In the genomic region with DNA sequence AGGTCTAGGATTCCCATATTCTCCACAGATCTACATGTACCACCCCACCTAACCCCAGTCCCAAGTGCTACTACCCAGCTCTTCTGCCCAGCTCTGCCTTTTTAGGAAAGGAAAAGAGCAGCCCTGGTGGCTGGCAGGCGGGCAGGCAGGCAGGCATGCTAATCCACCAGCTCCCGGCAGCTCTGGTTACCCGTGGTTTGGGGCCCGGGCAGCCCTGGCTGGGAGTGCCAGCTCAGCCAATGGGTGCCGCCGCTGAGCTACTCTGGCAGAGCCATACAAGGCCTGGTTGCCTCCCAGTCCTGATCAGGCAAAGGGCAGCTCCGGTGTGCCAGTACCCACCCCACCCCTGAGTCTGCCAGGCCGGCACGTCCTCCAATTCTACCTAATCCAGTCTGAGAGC, we compare ENCODE assay signal across 17 mouse cellular contexts. TPM values are rescaled to one million over a fixed set of nuclear protein-coding genes. Genes with fewer than 3 reads are reported as not detected.
DNase-seq lines count a peak whose midpoint lies in the region; ATAC-seq and TF ChIP-seq lines count a peak whose summit lies in the region.
"Had no signal": no experiment of that assay in that cellular context is flagged by ENCODE, and none has a peak within 500 bp of the region (broad histone marks: within the 10 kb centered on the region; RNA-seq: fewer than 3 reads in every experiment).

No protein-coding gene starts in this region.

- peaks cover 11% of the 10 kb centered on the region for H3K4me1 ChIP-seq in forebrain, embryonic 13.5 days
- no peaks in the 10 kb centered on the region for H3K4me1 ChIP-seq in forebrain, embryonic 11.5 days (replicated peaks; ENCODE audit: control insufficient read depth, insufficient read depth, low read length)
- H3K4me1 ChIP-seq in midbrain, embryonic 13.5 days (replicated peaks), result no peaks in the 10 kb centered on the region
- H3K4me1 ChIP-seq in midbrain, embryonic 16.5 days (ENCODE audit: control insufficient read depth, insufficient read depth, low read length), result no peaks in the 10 kb centered on the region
- no peaks in the 10 kb centered on the region for H3K4me1 ChIP-seq in stomach, postnatal 0 days (replicated peaks; ENCODE audit: control insufficient read depth, insufficient read depth)
- H3K4me1 ChIP-seq: neural tube, embryonic 15.5 days had no signal

- WGBS in forebrain, embryonic 13.5 days, result 80% methylated on average over 9 of the region's 9 CpGs
- 74% methylated on average over 9 of the region's 9 CpGs for WGBS in forebrain, embryonic 11.5 days
- 82% methylated on average over 9 of the region's 9 CpGs for WGBS in midbrain, embryonic 13.5 days
- 77% methylated on average over 9 of the region's 9 CpGs for WGBS in midbrain, embryonic 16.5 days
- WGBS in stomach, postnatal 0 days, result 66% methylated on average over 9 of the region's 9 CpGs

- peaks cover 5% of the 10 kb centered on the region; the same call in 1 of the 2 replicates for H3K27me3 ChIP-seq in forebrain, embryonic 13.5 days
- H3K27me3 ChIP-seq in forebrain, embryonic 11.5 days (ENCODE audit: control insufficient read depth, insufficient read depth, low read length), result no peaks in the 10 kb centered on the region; the same call in 1 of the 2 replicates
- 0 out of 2 replicates have a peak, but pooled peaks cover 5% of the 10 kb centered on the region for H3K27me3 ChIP-seq in midbrain, embryonic 13.5 days
- H3K27me3 ChIP-seq in midbrain, embryonic 16.5 days (ENCODE audit: control insufficient read depth, insufficient read depth, low read depth, low read length), result no peaks in the 10 kb centered on the region
- no peaks in the 10 kb centered on the region for H3K27me3 ChIP-seq in stomach, postnatal 0 days (ENCODE audit: control insufficient read depth, insufficient read depth, low read length)
- H3K27me3 ChIP-seq: neural tube, embryonic 15.5 days had no signal

- ATAC-seq in forebrain, embryonic 13.5 days, result peak; percentile 64
- no peak for ATAC-seq in forebrain, embryonic 11.5 days (replicated peaks; ENCODE audit: low FRiP score)
- 0 out of 2 replicates have a peak, but pooled peaks have one; percentile 14 for ATAC-seq in midbrain, embryonic 13.5 days
- no peak for ATAC-seq in midbrain, embryonic 16.5 days
- ATAC-seq in stomach, postnatal 0 days (ENCODE audit: low FRiP score, low TSS enrichment), result no peak
- no peak for ATAC-seq in frontal cortex, adult (ENCODE audit: low TSS enrichment)

- intact Hi-C loops in gastrocnemius, adult 2 months (cut with DNase I), result no loop called here

- H3K9me3 ChIP-seq in forebrain, embryonic 13.5 days (replicated peaks), result no peaks in the 10 kb centered on the region
- no peaks in the 10 kb centered on the region for H3K9me3 ChIP-seq in forebrain, embryonic 11.5 days (ENCODE audit: control insufficient read depth, low read length)
- no peaks in the 10 kb centered on the region for H3K9me3 ChIP-seq in midbrain, embryonic 13.5 days
- H3K9me3 ChIP-seq in midbrain, embryonic 16.5 days (replicated peaks; ENCODE audit: control insufficient read depth, low read length, poor library complexity, severe bottlenecking), result no peaks in the 10 kb centered on the region
- H3K9me3 ChIP-seq in stomach, postnatal 0 days (ENCODE audit: control insufficient read depth, low read length), result no peaks in the 10 kb centered on the region
- H3K9me3 ChIP-seq: heart, embryonic 15.5 days; neural tube, embryonic 15.5 days had no signal

- DNase-seq in forebrain, embryonic 11.5 days (ENCODE audit: low spot score), result no peak
- DNase-seq in gastrocnemius, adult 2 months, result peak; percentile 84
- DNase-seq in stomach, postnatal 0 days (ENCODE audit: low spot score), result no peak
- DNase-seq in embryo, embryonic 9.5 days (ENCODE audit: extremely low spot score), result no peak
- DNase-seq: B cell, adult 2 months; heart, adult 2 months; kidney, adult 2 months; kidney, postnatal 14 days; retina, postnatal 1 day; spleen, adult 18-20 months had no signal

- TF ChIP-seq EP300 in stomach, postnatal 0 days (optimal IDR thresholded peaks at IDR 0.05), result no peak

- no peak overlapping the region for H3K4me3 ChIP-seq in forebrain, embryonic 13.5 days
- H3K4me3 ChIP-seq in forebrain, embryonic 11.5 days (ENCODE audit: low read depth, low read length), result no peak overlapping the region
- H3K4me3 ChIP-seq in midbrain, embryonic 13.5 days (replicated peaks), result no peak overlapping the region
- H3K4me3 ChIP-seq in midbrain, embryonic 16.5 days (ENCODE audit: low read depth, low read length), result no peak overlapping the region
- H3K4me3 ChIP-seq in gastrocnemius, adult 2 months, result no peak overlapping the region
- H3K4me3 ChIP-seq in stomach, postnatal 0 days (ENCODE audit: low read depth, low read length), result no peak overlapping the region
- H3K4me3 ChIP-seq: heart, adult 2 months; heart, embryonic 15.5 days; neural tube, embryonic 15.5 days had no signal

- H3K27ac ChIP-seq in forebrain, embryonic 13.5 days, result no peak overlapping the region
- no peak overlapping the region for H3K27ac ChIP-seq in forebrain, embryonic 11.5 days (ENCODE audit: low read depth, low read length)
- H3K27ac ChIP-seq in midbrain, embryonic 13.5 days, result no peak overlapping the region
- H3K27ac ChIP-seq in midbrain, embryonic 16.5 days (ENCODE audit: low read length), result no peak overlapping the region
- H3K27ac ChIP-seq in gastrocnemius, adult 2 months, result peak overlapping the region; percentile 53; the same call in 1 of the 2 replicates
- 0 out of 2 replicates have a peak overlapping the region, but pooled peaks have one; percentile 4 for H3K27ac ChIP-seq in stomach, postnatal 0 days (replicated peaks)
- H3K27ac ChIP-seq: heart, adult 2 months; heart, embryonic 15.5 days; neural tube, embryonic 15.5 days had no signal

- no peaks in the 10 kb centered on the region for H3K36me3 ChIP-seq in forebrain, embryonic 13.5 days (ENCODE audit: poor library complexity, severe bottlenecking)
- H3K36me3 ChIP-seq in forebrain, embryonic 11.5 days (ENCODE audit: control insufficient read depth, insufficient read depth, low read length), result no peaks in the 10 kb centered on the region
- H3K36me3 ChIP-seq in midbrain, embryonic 13.5 days, result no peaks in the 10 kb centered on the region
- H3K36me3 ChIP-seq in midbrain, embryonic 16.5 days (ENCODE audit: control insufficient read depth, insufficient read depth, low read length), result no peaks in the 10 kb centered on the region
- no peaks in the 10 kb centered on the region for H3K36me3 ChIP-seq in stomach, postnatal 0 days (ENCODE audit: control insufficient read depth, insufficient read depth, low read length)
- H3K36me3 ChIP-seq: heart, embryonic 15.5 days; neural tube, embryonic 15.5 days had no signal

- no peak overlapping the region for H3K4me2 ChIP-seq in forebrain, embryonic 13.5 days
- H3K4me2 ChIP-seq in forebrain, embryonic 11.5 days (ENCODE audit: low read depth, low read length, severe bottlenecking), result no peak overlapping the region
- no peak overlapping the region for H3K4me2 ChIP-seq in midbrain, embryonic 13.5 days (replicated peaks)
- no peak overlapping the region for H3K4me2 ChIP-seq in midbrain, embryonic 16.5 days (ENCODE audit: low read length)
- no peak overlapping the region for H3K4me2 ChIP-seq in stomach, postnatal 0 days (replicated peaks; ENCODE audit: low read depth)
- H3K4me2 ChIP-seq: heart, embryonic 15.5 days; neural tube, embryonic 15.5 days had no signal

- TF ChIP-seq CTCF in gastrocnemius, adult 2 months (IDR thresholded peaks at IDR 0.05), result peak; percentile 40; the same call in 1 of the 2 replicates
- TF ChIP-seq CTCF in stomach, postnatal 0 days (IDR thresholded peaks at IDR 0.05; ENCODE audit: low read depth), result 0 out of 2 replicates have a peak, but pooled peaks have one; percentile 11

- no peak overlapping the region for H3K9ac ChIP-seq in forebrain, embryonic 13.5 days
- H3K9ac ChIP-seq in forebrain, embryonic 11.5 days (ENCODE audit: low read length), result no peak overlapping the region
- no peak overlapping the region for H3K9ac ChIP-seq in midbrain, embryonic 13.5 days (replicated peaks)
- H3K9ac ChIP-seq in midbrain, embryonic 16.5 days (ENCODE audit: low read depth, low read length), result no peak overlapping the region
- H3K9ac ChIP-seq in stomach, postnatal 0 days (ENCODE audit: low read length), result no peak overlapping the region
- H3K9ac ChIP-seq: heart, embryonic 15.5 days; neural tube, embryonic 15.5 days had no signal

RNA-seq across cellular contexts. Expression of gene Edn2, which starts 18.1 kb away (rescaled TPM):
- 0.18 and 0.31 TPM in 2 replicates for polyA plus RNA-seq in forebrain, embryonic 13.5 days (2015; fragmentation: Nextera tagmentation; extraction: Ambion mirVana)
- polyA plus RNA-seq in forebrain, embryonic 11.5 days (2014; fragmentation: Nextera tagmentation; extraction: Ambion mirVana), result not detected in 2 replicates
- not detected in 2 replicates for polyA plus RNA-seq in midbrain, embryonic 13.5 days (2015; fragmentation: Nextera tagmentation; extraction: Ambion mirVana)
- 0.19 TPM in 1 of 2 replicates, not detected in the other for polyA plus RNA-seq in midbrain, embryonic 16.5 days (2015; fragmentation: Nextera tagmentation; extraction: Ambion mirVana)
- not detected for total RNA-seq in gastrocnemius, adult 2 months (2021)
- polyA plus RNA-seq in stomach, postnatal 0 days (2015; fragmentation: Nextera tagmentation; extraction: Ambion mirVana), result 1.9 and 2.2 TPM in 2 replicates
- total RNA-seq: heart, adult 2 months; hematopoietic stem cell, adult 5-6 weeks had no signal
- polyA plus RNA-seq: kidney, adult 2 months had no signal

Comparison
In these comparisons a context has a peak if more than half of its experiments do, and no peak if none do; other contexts are left out.
1. ATAC-seq: peak in forebrain, embryonic 13.5 days (single experiment) and midbrain, embryonic 13.5 days (single experiment); none in forebrain, embryonic 11.5 days (single experiment), midbrain, embryonic 16.5 days (single experiment), stomach, postnatal 0 days (single experiment) and frontal cortex, adult (single experiment).
2. H3K27ac ChIP-seq: peak in gastrocnemius, adult 2 months (single experiment) and stomach, postnatal 0 days (single experiment); none in forebrain, embryonic 13.5 days (single experiment), forebrain, embryonic 11.5 days (single experiment), midbrain, embryonic 13.5 days (single experiment) and midbrain, embryonic 16.5 days (single experiment).